Mouse (Mus musculus) thymus, adult 2 months (tissue): ENCODE measurements around the gene Heg1.

ENCODE experiments used
- CTCF ChIP-seq: fragments of 200-500 bp; IDR thresholded peaks from 2 replicates; pipeline ENCODE4 v1.5.1; 2012; ENCODE audit warnings: mild to moderate bottlenecking, control low read depth, low read length, moderate library complexity, borderline replicate concordance; ENCODE audit not compliant: control insufficient read depth, poor library complexity, insufficient read depth; ENCODE audit errors: extremely low read depth
- POLR2A ChIP-seq: fragments of 200-500 bp; IDR thresholded peaks from 2 replicates; pipeline ENCODE4 v1.6.1; 2012; ENCODE audit warnings: mild to moderate bottlenecking, low read length, control low read depth, moderate library complexity; ENCODE audit not compliant: control insufficient read depth, poor library complexity, insufficient read depth; ENCODE audit errors: extremely low read depth

- TF ChIP-seq POLR2A (no peak), CTCF (no peak)
These were observed 1.9 kb downstream of the Heg1 start for GRCm38 (mm10) chr16:33686056-33686455.
